Mouse (Mus musculus) cerebellum, adult 18-20 months (tissue): ENCODE data around the gene Cyp17a1.

Source experiments
- DNase-seq, 2 experiments: peaks; one replicate each; pipeline ENCODE4 v3.0.0; 2021

Gene Cyp17a1

DNA sequence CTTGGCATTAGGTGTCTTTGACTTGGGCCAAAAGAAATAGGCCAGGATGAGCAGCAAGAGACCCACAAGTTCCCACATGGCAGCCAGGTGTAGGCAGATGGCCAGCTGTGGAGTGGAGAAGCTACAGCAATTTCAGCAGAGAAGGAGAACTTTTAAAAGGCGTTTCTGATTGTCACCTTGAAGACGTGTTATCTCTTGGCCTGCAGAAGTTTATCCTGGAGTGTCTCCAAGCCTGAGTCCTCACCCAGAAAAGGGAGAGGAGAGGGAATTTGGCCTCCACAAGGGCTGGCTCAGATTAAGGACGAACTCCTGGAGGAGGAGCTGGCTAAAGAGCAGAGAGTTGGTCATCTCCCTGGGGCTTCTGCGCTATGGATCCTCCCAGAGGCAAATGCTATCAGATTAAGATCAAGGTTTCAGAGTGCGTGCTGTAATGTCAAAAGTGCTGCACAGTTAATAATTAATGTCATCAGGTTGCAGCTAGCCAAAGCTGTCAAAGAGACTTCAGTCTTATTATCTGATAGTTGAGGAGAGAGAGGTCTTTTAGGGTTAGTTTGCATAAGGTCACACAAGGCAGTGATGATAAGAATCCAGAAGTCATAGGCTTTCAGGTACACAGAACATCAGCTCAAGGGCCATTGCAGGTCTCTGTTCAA is at the start of gene Cyp17a1:
Gene Cyp17a1, minus strand, starts transcription at position 407 of the 653 bp plus-strand sequence.
- DNase-seq = no peak

DNA sequence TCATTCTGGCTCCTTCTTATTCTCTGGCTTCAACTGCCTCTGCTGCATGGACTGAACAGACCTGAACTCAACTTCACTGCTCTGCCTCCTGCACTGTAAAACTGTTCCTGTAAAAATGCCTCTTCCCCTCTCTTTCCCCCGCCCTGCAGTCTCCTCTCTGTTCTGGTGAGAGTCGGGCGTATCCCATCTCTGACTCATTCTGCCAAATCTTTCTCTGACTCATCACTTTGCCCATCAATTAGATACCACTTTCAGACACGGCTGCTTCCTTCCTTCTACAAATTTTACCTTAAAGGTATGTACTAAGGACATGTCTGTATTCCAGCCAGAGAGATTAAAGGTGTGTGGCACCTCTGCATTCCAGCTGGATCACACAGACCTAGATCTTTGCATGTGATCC is 45.2 kb upstream of the Cyp17a1 start:
- no peak for DNase-seq

DNA sequence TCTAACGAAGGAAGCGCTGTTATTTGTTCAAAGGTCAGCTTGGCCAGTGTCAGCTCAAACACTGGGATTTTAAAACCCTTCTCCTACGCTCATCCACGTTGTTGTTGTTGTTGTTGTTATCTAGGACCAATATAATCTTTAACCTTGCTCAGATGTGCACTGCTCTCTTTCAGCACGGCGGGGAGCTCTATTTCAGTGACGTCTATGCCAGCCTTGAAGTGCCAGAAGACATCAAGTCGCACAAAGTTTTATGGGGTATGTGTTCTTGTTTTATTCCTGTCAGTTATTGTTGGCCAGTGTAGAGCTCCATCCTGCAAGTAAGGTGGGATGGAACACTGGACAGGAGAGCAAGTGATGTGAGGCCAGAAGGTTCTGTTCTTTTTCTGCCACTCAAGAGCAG is 42.0 kb upstream of the Cyp17a1 start:
- DNase-seq = no peak

DNA sequence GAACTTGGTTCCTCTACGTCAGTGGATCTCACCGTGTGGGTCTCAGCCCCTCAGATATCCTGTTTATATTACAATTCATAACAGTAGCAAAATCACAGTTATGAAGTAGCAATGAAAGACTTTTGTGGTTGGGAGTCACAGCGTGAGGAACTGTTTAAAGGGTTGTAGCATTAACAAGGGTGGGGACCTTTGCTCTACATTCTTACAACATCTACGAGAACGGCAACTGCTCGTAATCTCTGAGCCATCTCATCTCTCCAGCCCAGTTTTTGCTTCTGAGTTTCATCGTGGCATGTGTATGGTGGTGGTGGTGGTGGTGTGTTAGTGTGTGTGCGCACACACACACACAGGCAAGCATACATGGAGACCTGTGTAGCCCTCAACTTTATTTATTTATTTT is 41.3 kb upstream of the Cyp17a1 start:
- DNase-seq = no peak

DNA sequence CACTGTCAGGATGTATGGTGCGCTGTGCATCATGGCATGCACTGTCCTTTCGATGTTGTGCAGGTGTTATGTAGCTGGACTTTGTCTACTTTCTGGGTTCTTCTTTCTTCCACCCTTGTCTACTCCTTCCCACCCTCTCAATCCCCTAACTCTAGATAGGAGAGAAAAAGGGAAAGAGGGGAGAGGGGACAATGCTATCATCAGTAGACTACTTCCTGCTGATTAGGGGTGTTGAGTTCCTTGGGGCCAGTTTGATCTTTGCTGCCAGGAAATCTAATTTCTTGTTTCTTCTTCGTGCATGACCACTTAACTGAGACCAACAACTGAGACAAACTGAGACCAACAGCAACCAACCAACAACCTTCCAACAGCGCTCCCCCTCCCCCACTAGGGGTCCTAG is 37.6 kb upstream of the Cyp17a1 start:
- DNase-seq = no peak

DNA sequence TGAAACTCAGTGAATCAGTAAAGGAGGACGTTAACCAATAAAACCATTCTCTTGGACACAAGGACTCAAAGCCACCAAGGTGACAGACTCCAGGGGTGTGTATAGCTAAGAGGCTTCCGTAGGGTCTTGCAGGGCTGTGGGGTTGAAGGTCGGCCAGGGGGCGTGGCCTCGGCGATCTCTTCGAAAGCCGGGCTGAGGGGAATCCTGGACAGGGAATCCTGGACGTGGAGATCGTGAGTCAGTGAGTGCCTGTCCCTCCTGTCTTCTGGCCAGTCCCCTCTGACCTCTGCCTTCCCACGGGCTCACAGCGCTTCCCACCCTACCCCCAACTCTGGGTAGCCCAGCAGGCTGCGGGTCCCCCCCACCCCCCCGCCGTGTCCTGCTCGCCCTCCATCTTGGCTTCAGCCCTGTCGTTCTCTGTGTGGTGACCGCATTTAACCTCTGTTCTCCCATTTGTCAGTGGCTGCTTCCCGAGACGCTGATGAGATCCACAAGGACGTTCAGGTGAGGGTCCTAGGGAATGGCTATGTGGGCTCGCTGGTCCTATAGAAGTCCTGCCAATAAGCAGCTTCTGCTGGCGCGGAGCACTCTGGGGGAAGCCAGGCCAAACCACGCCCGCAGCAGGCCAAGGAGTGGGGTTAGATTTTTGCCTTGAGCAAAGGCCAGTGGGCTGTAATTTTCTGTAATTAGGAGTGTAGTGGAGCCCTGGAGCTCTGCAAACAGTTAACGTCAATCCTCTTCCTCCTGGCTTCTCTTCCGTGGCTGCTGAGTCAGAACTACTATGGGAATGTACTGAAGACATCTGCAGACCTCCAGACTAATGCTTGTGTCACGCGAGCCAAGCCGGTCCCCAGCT is 34.6 kb upstream of the Cyp17a1 start, which contains the start of gene As3mt:
Gene As3mt, plus strand, starts transcription at position 163 of the 856 bp plus-strand sequence.
- DNase-seq = peak; percentile 68 to 75

DNA sequence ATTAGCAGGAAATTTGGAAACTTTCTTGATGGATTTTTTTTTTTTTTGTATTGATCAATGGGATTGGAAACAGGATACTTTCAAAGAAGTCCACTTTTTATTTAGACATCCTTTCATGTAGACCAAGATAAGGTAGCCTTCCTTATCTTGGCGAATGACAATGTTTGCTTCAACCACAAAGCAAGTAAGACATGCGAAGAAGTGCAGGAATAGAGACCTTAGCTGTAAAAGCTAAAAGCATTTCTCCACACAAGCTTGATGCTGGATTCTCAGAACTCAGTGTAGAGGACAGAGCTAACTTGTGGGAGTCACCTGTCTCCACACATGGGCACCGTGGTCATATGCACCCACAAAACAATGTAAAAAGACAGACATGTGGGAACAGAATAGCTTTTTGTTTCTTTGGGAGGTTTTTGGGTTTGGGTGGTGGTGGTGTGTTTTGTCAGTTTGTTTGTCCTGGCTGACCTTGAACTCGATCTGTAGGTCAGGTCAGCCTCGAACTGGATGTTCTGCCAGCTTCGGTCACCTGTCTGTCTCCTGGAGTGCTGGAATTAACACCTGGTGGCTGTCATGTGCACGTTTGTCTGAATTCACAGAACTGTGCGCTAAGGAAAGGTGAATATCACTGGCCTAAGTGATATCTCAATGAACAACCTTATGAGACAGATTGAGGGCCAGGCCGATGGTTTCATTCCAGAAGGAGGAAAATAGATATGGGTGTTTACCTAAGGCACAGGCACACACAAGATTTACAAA is 33.7 kb upstream of the Cyp17a1 start:
- no peak for DNase-seq

DNA sequence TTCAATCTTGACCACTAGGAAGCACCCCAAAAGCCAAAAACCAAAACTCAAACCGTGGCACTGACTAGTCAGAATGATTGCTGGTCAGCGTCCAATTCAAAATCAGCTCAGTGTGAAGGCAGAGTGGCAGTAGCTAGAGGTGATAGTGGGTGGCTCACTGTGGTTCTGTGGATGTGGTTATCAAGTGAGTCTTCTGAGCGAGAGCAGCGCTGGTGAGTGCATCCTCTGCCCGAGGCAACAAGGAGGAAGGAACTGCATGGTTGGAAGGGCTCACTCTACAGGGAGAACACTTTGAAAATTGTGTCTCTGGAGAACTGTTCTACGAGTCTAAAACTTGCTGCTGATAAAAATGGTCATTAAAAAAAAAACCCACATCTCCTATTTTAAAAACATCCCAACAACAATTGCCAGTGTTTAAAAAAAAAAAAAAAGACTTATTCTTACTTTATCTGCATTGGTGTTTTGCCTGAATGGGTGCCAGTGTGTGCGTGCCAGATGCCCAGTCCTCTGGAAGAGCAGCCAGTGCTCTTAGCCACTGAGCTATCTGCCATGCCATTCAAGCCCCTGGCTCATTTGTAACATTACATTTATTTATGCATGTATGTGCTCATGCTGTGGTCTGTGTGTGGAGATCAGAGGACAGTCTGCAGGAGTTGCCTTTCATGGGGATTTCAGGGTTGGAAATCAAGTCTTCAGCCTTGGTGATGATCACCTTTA is 33.0 kb upstream of the Cyp17a1 start:
- no peak for DNase-seq

DNA sequence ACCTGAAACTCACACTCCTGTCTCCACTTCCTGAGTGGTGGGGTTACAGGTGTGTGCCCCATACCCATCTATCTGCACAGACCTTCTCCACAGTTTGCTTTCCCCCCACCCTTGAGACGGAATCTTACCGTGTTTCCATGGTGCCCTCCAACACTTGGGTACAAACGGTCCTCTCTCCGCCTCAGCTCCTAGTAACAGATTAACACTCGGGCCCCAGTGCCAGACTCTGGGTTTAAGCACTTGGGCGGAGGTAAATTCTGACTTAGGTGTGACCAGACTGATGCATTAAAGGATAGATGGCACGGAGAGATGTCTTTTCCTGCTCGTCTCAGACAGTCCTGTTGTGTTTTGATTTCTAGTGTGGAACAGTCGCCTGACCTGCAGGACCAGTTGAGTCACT is 28.2 kb upstream of the Cyp17a1 start:
- DNase-seq = no peak

DNA sequence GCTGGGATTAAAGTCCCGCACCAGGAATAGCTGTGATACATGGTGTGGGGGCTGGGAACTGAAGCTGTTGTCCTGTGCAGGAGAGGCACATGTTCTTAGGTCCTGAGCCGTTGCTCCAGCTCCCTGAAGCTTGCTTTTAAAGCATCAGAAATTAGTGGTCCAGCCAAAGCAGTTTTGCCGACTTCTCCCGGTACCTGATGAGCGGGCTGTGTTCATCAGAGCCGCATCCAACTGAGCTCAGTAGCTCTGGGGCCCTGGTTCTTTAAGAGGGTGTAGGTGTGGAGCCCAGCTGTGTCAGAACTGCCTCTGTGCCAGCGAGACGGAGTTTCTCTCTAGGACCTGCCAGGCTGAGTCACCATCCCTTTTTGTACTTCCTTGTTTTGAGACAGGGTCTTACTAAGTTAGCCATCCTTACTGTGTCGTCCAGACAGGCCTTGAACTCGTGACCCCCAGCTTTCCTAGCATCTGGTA is 26.1 kb upstream of the Cyp17a1 start:
- DNase-seq = no peak

DNA sequence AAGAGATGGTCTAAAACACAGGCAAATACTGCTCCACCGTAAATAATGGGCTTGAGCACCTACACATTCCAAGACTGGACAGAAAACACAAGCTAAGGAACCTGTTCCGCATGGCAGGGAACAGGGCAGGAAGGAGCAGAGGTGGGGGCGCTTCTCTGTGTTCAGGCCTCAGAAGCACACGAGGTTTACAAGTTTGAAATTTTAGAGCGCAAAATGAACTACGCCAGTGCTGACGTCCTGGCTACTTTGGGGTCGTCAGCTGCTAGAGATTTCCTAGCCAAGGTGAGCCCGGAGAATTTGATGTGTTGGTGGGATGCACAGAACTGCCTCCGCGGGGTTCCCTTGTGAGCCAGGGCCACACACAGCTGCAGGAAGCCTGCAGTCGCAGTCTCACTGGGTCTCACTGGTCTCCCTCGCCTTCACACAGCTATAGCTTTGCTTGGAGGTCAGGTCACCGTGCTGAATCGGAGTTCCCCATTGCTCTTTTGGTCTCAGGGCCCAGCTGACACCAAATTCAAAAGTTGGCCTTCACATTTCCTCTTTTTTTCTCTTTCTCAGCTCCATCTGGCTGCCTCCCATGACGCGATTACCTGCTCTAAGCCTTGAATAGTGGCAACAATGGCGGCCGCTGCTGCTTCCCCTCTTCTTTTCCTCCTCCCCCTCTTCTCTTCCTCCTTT is 25.0 kb upstream of the Cyp17a1 start:
- no peak for DNase-seq

DNA sequence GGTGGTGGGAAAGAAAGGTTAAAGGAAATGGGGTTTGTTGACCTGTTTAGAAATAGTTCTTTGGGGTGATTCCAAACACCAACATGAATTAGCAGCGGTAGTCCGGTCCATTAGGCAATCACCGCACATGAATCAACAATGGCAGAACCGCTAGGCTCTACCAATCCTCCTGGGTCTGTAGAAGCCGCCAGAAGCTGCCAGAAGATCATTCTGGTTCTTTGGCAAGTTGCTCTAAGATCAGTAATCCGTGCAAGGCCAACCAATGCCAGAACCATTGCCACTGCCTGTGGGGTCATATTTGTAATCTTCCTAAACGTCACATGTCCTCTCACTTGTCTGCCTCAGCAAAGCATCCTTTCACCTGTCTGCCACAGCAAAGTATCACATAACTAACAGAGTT is 24.0 kb upstream of the Cyp17a1 start:
- DNase-seq = no peak

DNA sequence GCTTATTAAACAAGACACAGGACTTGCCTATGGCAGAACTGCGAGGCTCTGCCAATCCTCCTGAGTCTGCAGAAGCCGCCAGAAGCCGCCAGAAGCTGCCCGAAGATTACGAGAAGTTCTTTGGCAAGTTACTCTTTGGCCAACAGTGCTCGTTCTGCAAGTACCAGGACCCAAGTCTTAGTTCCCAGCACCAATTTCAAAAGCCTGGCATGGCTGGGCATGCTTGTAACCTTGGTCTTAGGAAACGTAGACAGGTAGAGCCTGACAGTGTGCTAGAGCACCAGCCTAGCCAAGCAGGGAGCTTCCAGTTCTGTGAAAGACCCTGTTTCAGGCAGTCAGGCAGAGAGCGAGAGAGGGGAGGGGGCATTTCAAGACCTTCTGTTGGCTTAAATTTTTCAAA is 23.5 kb upstream of the Cyp17a1 start:
- no peak for DNase-seq

DNA sequence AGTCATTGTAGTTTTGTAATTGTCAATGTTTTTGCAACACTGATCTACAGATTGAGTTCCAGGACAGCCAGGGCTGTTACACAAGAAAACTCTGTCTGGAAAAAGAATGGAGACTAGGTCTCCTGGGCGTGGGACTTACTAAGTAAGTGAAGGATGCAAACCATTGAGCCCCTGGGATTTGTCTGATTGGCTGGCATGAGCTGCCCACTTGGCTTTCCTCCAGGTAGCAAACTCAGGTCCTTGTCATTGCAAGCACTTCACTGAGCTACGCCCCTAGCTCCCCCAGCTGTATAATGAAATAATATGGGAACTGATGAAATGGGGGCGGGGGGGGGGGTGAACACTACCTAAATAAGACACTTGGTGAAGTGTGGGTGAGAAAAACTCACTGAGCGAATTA is 20.2 kb upstream of the Cyp17a1 start:
- no peak for DNase-seq

DNA sequence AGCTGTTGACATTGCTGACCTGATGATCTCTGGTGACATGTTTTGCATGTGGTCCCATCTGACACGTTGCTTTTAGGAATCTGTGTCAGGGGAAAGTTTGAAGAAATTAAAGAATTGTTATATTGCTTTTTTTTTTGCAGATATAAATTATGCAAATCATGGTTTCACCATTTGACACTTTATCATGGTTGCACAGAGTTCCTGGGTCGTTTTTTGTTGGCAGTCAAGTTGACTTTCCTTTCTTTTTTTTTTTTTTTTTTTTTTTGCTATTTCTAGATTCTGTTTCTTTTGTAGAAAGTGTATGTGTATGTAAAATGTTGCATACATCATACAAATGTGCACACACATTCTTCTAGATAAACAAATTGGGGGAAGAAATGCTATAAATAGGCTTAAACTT is 18.1 kb upstream of the Cyp17a1 start:
- no peak for DNase-seq

DNA sequence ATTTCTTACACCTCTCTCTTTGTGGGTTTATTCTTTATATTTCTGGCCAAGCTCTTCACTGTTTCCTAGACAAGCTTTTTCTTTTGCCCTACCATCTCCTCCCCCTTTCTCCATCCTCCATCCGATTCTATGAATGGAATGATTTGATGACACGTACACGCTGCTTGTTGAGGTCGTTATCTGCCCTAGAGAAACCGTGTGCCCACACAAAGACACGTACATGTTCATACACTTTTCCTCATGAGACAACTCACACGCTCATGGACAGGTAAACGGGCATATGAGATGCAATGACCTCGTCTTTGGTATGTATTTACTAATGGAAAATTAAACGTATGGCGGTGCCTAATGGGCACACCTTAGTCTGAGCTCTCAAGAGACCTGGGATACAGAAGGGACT is 17.4 kb upstream of the Cyp17a1 start:
- DNase-seq = no peak

DNA sequence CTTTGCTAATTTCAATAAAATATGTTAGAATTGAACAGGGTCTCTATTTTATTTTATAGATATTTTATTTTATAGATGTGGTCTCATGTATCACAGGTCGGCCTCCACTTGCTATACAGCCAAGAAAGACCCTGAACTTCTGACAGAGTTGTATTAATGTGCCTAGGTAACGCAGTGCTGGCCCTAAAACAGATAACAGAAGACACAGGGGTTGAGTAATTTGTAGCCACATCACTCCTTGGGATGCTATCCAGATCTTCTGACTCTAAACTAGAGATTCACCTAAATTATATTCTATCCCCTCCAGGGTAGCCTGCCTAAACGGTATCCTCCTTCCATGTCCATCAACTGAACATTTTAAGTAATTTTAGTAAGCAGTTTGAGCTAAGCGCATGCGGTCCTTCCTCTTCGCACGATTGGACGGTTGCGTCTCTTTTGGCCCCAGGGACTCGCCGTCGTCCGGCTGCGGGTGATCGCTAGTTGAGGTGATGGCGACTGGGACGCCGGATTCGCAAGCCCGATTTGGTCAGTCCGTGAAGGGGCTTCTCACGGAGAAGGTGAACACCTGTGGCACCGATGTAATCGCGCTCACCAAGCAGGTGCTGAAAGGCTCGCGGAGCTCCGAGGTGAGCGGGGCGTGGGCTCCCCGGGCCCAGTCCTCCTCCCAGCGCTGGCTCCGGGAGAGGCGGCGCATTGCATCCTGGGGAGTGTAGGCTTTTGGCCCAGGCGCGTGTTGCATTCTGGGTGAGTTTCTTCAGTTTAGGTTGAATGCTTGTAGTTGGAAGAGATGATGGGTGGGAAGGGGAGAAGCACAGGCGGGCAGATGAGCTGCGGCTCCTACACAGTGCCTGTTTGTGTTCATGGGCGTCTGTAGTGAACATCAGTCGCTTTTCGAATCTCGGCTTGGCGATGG is 16.7 kb upstream of the Cyp17a1 start, which contains the start of gene Borcs7:
Gene Borcs7, plus strand, starts transcription at position 447 of the 913 bp plus-strand sequence.
- peak; percentile 94 to 95 for DNase-seq

DNA sequence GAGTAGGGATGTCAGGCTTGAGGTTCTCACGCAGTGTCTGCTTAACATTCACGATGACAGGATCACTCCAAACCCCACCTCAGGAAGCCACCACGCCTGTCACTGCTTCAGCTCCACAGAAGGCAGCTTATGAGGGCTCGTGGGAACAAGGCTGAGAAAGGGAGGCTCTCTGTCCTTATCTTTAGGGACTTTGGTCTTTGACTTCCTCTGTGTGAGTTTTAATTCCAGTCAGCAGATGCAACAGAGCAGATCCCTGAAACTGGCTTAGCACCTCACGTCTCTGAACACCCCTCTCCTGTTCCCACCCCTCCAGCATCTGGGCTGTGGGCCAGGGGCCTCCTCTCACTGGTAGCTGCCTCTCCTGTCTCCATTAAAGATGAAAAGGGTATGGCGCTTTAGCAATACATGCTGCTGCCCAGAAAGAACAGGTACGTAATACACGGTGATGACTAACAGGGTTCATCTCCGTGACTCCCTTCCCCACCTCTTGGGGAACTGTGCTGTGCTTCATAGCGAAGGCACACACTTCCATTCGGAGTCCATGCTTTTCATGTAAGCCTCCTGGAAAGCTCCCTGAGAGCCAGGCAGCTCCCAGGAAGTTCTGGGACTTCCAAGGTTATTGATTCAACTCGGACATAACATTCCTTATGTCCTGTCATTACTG is 6.9 kb upstream of the Cyp17a1 start:
- no peak for DNase-seq

DNA sequence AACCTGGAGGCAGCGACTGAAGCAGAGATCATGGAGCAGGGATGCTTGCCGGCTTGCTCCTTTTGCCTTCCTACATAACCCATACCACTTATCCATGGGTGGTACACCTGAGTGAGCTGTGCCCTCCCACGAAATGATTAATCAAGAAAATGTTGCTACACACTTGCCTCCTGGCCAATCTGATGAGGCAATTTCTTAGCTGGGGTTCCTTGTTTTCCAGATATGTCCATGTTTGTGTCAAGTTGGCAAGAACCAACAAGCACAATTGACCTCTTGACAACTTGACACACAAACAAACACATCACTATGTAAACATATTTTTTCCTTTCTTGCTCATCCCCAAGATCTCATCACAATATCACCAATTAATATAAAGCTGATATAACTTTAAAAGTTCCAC is 2.7 kb upstream of the Cyp17a1 start:
- DNase-seq = no peak

DNA sequence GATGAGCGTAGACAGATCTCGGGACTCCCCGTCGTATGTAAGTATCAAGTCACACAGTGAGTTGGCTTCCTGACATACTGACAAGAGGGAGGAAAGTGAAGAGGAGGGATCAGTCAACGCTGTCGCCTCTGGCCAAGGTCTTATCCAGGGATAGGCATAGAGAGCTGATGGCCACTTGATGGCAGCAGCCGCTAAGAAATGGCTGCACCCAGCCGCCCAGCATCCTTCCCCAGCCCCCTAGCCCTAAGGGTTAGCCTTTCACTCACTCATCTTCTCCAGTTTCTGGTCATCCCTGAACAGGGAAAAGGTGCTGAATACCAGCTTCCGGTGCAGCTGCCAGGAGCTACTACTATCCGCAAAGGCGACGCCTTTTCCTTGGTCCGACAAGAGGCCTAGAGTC is 2.3 kb downstream of the Cyp17a1 start:
- peak; percentile 62 to 69 for DNase-seq
